Mouse (Mus musculus): ENCODE measurements around the gene Ankrd1. TPM values are rescaled to one million over a fixed set of nuclear protein-coding genes. Genes with fewer than 3 reads are reported as not detected.

The Ankrd1 gene
- total RNA-seq, 2 experiments from 2014 or later, result not detected

GRCm38 (mm10) chr19:36111054-36111895 is 8.6 kb downstream of the Ankrd1 start:
- peak in 1 of 2 experiments; percentile 60 for DNase-seq (ENCODE audit: low spot score in 2 of 2)

DNA sequence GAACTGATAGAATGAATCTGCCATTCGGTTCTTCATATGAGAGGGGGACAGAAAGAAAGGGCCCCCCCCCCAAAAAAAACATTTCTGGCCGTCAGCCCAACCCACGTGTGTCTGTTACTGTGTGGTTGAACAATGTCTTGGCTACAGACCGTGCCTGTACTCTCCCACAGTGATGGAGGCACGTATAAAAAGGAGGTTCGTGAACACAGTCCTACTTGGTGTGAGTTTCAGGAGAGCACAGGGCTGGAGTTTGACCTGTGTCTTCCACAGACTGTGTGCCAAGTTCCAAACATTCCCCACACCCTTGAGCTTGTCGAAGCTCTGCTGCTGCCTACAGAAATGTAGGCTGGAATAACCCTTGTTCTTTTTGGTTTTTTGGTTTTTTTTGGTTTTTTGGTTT is 9.4 kb downstream of the Ankrd1 start:
- no peak for DNase-seq (ENCODE audit: low spot score in 2 of 2)

DNA sequence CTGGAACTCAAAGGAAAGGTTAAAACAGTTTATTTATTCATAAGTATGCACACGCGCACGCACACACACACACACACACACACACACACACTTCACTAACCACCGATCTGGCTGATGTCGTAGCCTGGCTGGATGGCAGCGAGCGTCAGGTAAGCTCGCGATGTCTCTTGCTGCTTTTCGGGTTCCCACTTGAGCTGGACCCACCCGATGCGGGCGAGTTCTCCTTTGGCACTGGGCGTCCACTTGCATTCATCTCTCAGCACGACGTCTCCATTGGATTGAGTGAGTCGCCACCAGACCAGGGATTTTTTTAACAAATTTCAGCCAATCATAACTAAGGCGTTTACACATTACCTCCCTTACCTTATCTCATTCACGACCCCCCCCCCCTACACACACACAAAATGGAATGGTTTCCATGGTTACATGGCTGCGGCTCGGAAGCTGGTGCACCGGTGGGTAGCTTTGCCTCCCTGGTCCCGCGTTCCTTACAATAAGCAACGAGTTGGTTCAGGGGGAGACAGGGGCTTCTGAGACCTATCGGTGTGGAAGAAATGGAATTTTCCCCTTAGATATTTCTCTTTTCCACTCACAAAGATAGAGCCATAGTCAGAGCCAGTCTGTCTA is 10.5 kb downstream of the Ankrd1 start:
- DNase-seq (ENCODE audit: low spot score in 2 of 2), result no peak

DNA sequence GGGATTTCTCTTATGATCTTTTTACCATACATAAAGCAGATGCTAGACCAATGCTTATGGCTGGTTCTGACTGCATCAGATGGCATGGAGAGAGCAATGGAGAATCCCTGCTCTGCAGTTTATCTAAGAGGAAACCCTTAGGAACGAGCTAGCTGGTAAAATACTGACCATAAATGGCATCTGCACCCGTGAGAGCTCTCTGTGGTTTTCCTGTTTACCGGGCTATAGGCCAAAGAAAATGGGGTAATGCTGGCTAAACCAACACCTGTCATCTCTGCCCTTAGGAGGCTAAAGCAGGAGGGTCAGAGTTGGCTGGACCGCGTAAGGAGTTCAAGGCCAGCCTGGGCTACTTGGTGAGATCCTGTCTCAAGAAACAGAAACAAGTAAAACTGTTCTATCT is 16.0 kb downstream of the Ankrd1 start:
- no peak for DNase-seq (ENCODE audit: low spot score in 2 of 2)

- DNase-seq (ENCODE audit: low spot score in 2 of 2), result no peak
These were observed 21.0 kb downstream of the Ankrd1 start for GRCm38 (mm10) chr19:36098916-36099315.

GRCm38 (mm10) chr19:36098265-36098664 is 21.6 kb downstream of the Ankrd1 start:
- DNase-seq (ENCODE audit: low spot score in 2 of 2), result no peak

DNA sequence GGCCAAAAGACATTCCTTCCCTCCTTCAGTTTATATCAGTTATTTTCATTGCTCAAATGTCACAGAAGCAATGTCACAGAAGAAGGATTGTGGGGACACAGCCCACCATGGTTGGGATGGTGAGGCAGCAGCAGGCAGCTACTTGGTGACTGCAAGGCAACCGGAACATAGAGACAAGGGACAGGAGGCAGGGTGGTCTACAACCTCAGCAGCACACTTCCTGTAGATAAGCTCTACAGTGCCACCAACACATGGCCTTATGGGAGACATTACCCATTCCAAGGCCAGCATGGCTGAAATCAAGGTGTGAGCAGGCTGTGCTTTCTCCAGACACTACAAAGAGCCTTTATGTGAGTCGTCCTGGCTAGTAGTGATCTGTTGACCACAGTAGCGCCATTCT is 22.7 kb downstream of the Ankrd1 start:
- no peak for DNase-seq (ENCODE audit: low spot score in 2 of 2)

- peak in 1 of 2 experiments; percentile 24 for DNase-seq (ENCODE audit: low spot score in 2 of 2)
These were observed 29.1 kb downstream of the Ankrd1 start for GRCm38 (mm10) chr19:36090781-36091180.

GRCm38 (mm10) chr19:36083262-36084225 is 36.4 kb downstream of the Ankrd1 start, which contains the start of gene Rpp30:
TSS of gene Rpp30 (plus strand) at chr19:36083716.
- peak; percentile 78 to 91 for DNase-seq (ENCODE audit: low spot score in 2 of 2)

DNA sequence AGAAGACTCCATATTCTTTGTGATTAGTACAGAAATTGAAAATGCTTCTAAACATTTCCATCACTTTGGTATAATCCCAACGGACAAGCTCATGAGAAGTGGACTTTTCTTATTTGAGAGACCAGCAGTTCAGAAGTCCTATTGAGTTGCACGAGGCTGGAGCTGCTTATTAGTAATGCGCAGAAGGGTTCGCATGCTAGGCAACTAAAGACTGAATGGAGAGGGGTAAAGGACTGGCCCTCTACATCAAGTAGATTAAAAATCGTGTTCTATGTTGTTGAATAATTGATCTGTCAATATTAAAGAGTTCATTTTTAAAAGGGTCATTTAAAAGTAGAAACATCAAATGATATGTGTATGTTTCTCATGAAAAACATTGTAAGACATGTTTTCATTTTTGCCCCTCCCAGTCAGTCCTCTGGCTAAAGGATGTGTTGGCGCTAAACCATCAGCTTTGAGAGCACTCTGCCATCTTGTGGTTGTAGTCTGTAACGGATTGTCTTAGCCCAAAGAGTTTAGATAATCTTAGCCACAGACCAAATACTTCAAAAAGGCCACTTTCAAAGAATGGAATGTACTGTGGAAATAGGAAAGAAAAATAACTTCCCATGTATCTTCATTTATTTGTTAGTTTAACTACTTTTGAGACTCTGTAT is 37.2 kb downstream of the Ankrd1 start:
- DNase-seq (ENCODE audit: low spot score in 2 of 2), result peak in 1 of 2 experiments; percentile 60

GRCm38 (mm10) chr19:36062801-36063529 is 56.9 kb downstream of the Ankrd1 start:
- no peak for DNase-seq (ENCODE audit: low spot score in 2 of 2)

Other genes starting within 250 kb of the Ankrd1 start
- gene Htr7, start 62.6 kb downstream of the Ankrd1 start, total RNA-seq (2021), result 1 to 10 TPM; 9.5 to 9.9 TPM
- 10 to 100 TPM; 15.1 to 15.9 TPM for gene Rpp30, start 36.4 kb downstream of the Ankrd1 start, total RNA-seq (2021)
- gene Pcgf5, start 228.2 kb upstream of the Ankrd1 start, total RNA-seq (2021), result 10 to 100 TPM; 20.3 to 21.1 TPM

Measured in layer of hippocampus, adult 18-20 months (tissue).